Mouse (Mus musculus) urinary bladder, postnatal 36 days (tissue): ENCODE measurements around the gene Zfp932.
A peak's percentile ranks its signal among the peaks of the same experiment; 100 is the strongest.
"Not testable (repeated sequence)": the region's sequence is repeated elsewhere in the genome, so short reads cannot be mapped to it uniquely, and the experiment has no call there.

ENCODE experiments used
- DNase-seq, 2 experiments: peaks; one replicate each; pipeline ENCODE4 v3.0.0; 2022; ENCODE audit warnings: low spot score in 2 of 2, mixed read lengths in 1 of 2

The Zfp932 gene

GRCm38 (mm10) chr5:109996026-109996937 is at the start of gene Zfp932:
Gene Zfp932, plus strand, starts transcription at chr5:109996521.
- peak; percentile 73 to 84 for DNase-seq

- no peak for DNase-seq
Measured at GRCm38 (mm10) chr5:109950281-109950680, 46.0 kb upstream of the Zfp932 start.

GRCm38 (mm10) chr5:109980743-109981142 is 15.6 kb upstream of the Zfp932 start:
- DNase-seq, result not testable (repeated sequence)

- DNase-seq, result not testable (repeated sequence)
Measured at GRCm38 (mm10) chr5:109995461-109995860, 860 bp upstream of the Zfp932 start.

GRCm38 (mm10) chr5:110015775-110016174 is 19.5 kb downstream of the Zfp932 start:
- DNase-seq, result not testable (repeated sequence)

GRCm38 (mm10) chr5:110023273-110023672 is 27.0 kb downstream of the Zfp932 start:
- no peak for DNase-seq

GRCm38 (mm10) chr5:110023694-110024427 is 27.5 kb downstream of the Zfp932 start:
- DNase-seq, result peak; percentile 6

- DNase-seq, result peak; percentile 85
Measured at GRCm38 (mm10) chr5:110057637-110058408, 61.5 kb downstream of the Zfp932 start.
